ENCODE assay signal across 9 mouse cellular contexts in genomic region chr14:20607396-20608126, GRCm38 (mm10). TPM values are rescaled to one million over a fixed set of nuclear protein-coding genes. Genes with fewer than 3 reads are reported as not detected.
A peak's percentile ranks its signal among the peaks of the same experiment; 100 is the strongest.
DNase-seq lines count a peak whose midpoint lies in the region; ATAC-seq and TF ChIP-seq lines count a peak whose summit lies in the region.
"Had no signal": no experiment of that assay in that cellular context is flagged by ENCODE, and none has a peak within 500 bp of the region (broad histone marks: within the 10 kb centered on the region; RNA-seq: fewer than 3 reads in every experiment).

No protein-coding gene starts in this region.

- H3K9me3 ChIP-seq in limb, embryonic 14.5 days (ENCODE audit: control insufficient read depth, low read length): no peaks in the 10 kb centered on the region
- H3K9me3 ChIP-seq in limb, embryonic 10.5 days (replicated peaks): no peaks in the 10 kb centered on the region
- H3K9me3 ChIP-seq in midbrain, embryonic 10.5 days (replicated peaks): no peaks in the 10 kb centered on the region
- H3K9me3 ChIP-seq: limb, embryonic 12.5 days had no signal

- no peaks in the 10 kb centered on the region for H3K27me3 ChIP-seq in limb, embryonic 14.5 days (ENCODE audit: control insufficient read depth, insufficient read depth, low read length)
- no peaks in the 10 kb centered on the region for H3K27me3 ChIP-seq in limb, embryonic 10.5 days (ENCODE audit: low read depth, poor library complexity, severe bottlenecking)
- no peaks in the 10 kb centered on the region for H3K27me3 ChIP-seq in midbrain, embryonic 10.5 days (ENCODE audit: low read depth, poor library complexity, severe bottlenecking)
- H3K27me3 ChIP-seq: limb, embryonic 12.5 days had no signal

- H3K4me2 ChIP-seq in limb, embryonic 14.5 days (replicated peaks; ENCODE audit: low read depth, low read length, severe bottlenecking): no peak overlapping the region
- H3K4me2 ChIP-seq: limb, embryonic 12.5 days had no signal

- no peak for TF ChIP-seq POLR2A in limb, embryonic 14.5 days (IDR thresholded peaks at IDR 0.05; ENCODE audit: borderline replicate concordance, extremely low read depth, insufficient read depth, insufficient read length)

- WGBS in limb, embryonic 14.5 days: 82% methylated on average over 9 of the region's 9 CpGs
- WGBS in limb, embryonic 10.5 days: 88% methylated on average over 9 of the region's 9 CpGs
- 89% methylated on average over 9 of the region's 9 CpGs for WGBS in midbrain, embryonic 10.5 days

- no peak overlapping the region for H3K9ac ChIP-seq in limb, embryonic 14.5 days (ENCODE audit: low read depth, low read length, severe bottlenecking)
- H3K9ac ChIP-seq: limb, embryonic 12.5 days had no signal

- no peak overlapping the region for H3K27ac ChIP-seq in limb, embryonic 14.5 days (replicated peaks; ENCODE audit: low read depth, low read length)
- H3K27ac ChIP-seq in limb, embryonic 10.5 days: no peak overlapping the region
- H3K27ac ChIP-seq in midbrain, embryonic 10.5 days (replicated peaks): no peak overlapping the region
- H3K27ac ChIP-seq: limb, embryonic 12.5 days had no signal

- H3K4me1 ChIP-seq in limb, embryonic 14.5 days (ENCODE audit: control insufficient read depth, insufficient read depth, low read length): no peaks in the 10 kb centered on the region
- no peaks in the 10 kb centered on the region for H3K4me1 ChIP-seq in limb, embryonic 10.5 days
- no peaks in the 10 kb centered on the region for H3K4me1 ChIP-seq in midbrain, embryonic 10.5 days
- H3K4me1 ChIP-seq: limb, embryonic 12.5 days had no signal

- no peak for ATAC-seq in limb, embryonic 14.5 days (ENCODE audit: low FRiP score, low read depth)
- ATAC-seq in erythroid progenitor cell, adult 5-6 weeks (replicated peaks; ENCODE audit: low FRiP score, poor library complexity, severe bottlenecking): peak; percentile 39; the same call in 1 of the 2 replicates
- peak; percentile 44; the same call in 1 of the 2 replicates for ATAC-seq in megakaryocyte-erythroid progenitor cell, adult 5-6 weeks (replicated peaks; ENCODE audit: low FRiP score, low TSS enrichment, poor library complexity, severe bottlenecking)

- H3K4me3 ChIP-seq in limb, embryonic 14.5 days (replicated peaks; ENCODE audit: low read length): no peak overlapping the region
- H3K4me3 ChIP-seq in limb, embryonic 10.5 days: no peak overlapping the region
- no peak overlapping the region for H3K4me3 ChIP-seq in midbrain, embryonic 10.5 days
- H3K4me3 ChIP-seq: limb, embryonic 12.5 days had no signal

- peaks cover 2% of the 10 kb centered on the region; the same call in 1 of the 2 replicates for H3K36me3 ChIP-seq in limb, embryonic 14.5 days (ENCODE audit: control insufficient read depth, insufficient read depth, low read length)
- peaks cover 26% of the 10 kb centered on the region for H3K36me3 ChIP-seq in limb, embryonic 10.5 days
- H3K36me3 ChIP-seq in midbrain, embryonic 10.5 days: peaks cover 36% of the 10 kb centered on the region

- peak; percentile 58 for DNase-seq in limb, embryonic 14.5 days (ENCODE audit: low spot score)
- DNase-seq in limb, embryonic 10.5 days (ENCODE audit: low spot score): no peak
- DNase-seq in kidney, adult 9 months: peak; percentile 50
- DNase-seq in cerebellum, postnatal 10 days: no peak
- no peak for DNase-seq in gastrocnemius, postnatal 25 days
- no peak for DNase-seq in midbrain, embryonic 10.5 days (ENCODE audit: low spot score)

RNA-seq across cellular contexts. Expression of gene Usp54, which starts 33.3 kb away (rescaled TPM):
- polyA plus RNA-seq in limb, embryonic 14.5 days (2012; rRNA removed): 16.3 and 17.3 TPM in 2 replicates
- 9.6 and 11.0 TPM in 2 replicates for polyA plus RNA-seq in limb, embryonic 14.5 days (2014; fragmentation: Nextera tagmentation; extraction: Ambion mirVana)
- 13.5 and 16.6 TPM in 2 replicates for polyA plus RNA-seq in limb, embryonic 10.5 days (2016; fragmentation: Nextera tagmentation; extraction: Ambion mirVana)
- total RNA-seq in erythroid progenitor cell, adult 5-6 weeks (2015; ENCODE audit: low replicate concordance): 4.0 and 8.4 TPM in 2 replicates
- 4.7 and 5.5 TPM in 2 replicates for total RNA-seq in erythroid progenitor cell, adult 5-6 weeks (2017; ENCODE audit: low replicate concordance)
- 7.5 and 14.1 TPM in 2 replicates for total RNA-seq in megakaryocyte-erythroid progenitor cell, adult 5-6 weeks (2014; fragmentation: Nextera tagmentation)
- total RNA-seq in megakaryocyte-erythroid progenitor cell, adult 5-6 weeks (2017): 5.6 and 6.8 TPM in 2 replicates
- 1 to 10 TPM; 3.8 to 5.1 TPM for total RNA-seq in gastrocnemius, postnatal 25 days (2021)
- polyA plus RNA-seq in midbrain, embryonic 10.5 days (2016; fragmentation: Nextera tagmentation; extraction: Ambion mirVana): 14.2 and 14.3 TPM in 2 replicates

RNA-seq across cellular contexts. Expression of gene Myoz1, which starts 48.8 kb away (rescaled TPM):
- polyA plus RNA-seq in limb, embryonic 14.5 days (2012; rRNA removed): 6.9 and 8.5 TPM in 2 replicates
- 3.8 and 9.7 TPM in 2 replicates for polyA plus RNA-seq in limb, embryonic 14.5 days (2014; fragmentation: Nextera tagmentation; extraction: Ambion mirVana)
- 0.86 TPM in 1 of 2 replicates, not detected in the other for polyA plus RNA-seq in limb, embryonic 10.5 days (2016; fragmentation: Nextera tagmentation; extraction: Ambion mirVana)
- total RNA-seq in erythroid progenitor cell, adult 5-6 weeks (2015; ENCODE audit: low replicate concordance): not detected in 2 replicates
- total RNA-seq in erythroid progenitor cell, adult 5-6 weeks (2017; ENCODE audit: low replicate concordance): not detected in 2 replicates
- not detected in 2 replicates for total RNA-seq in megakaryocyte-erythroid progenitor cell, adult 5-6 weeks (2014; fragmentation: Nextera tagmentation)
- not detected in 2 replicates for total RNA-seq in megakaryocyte-erythroid progenitor cell, adult 5-6 weeks (2017)
- total RNA-seq in gastrocnemius, postnatal 25 days (2021): 1,000 to 10,000 TPM; 2,514 to 2,966 TPM
- polyA plus RNA-seq in midbrain, embryonic 10.5 days (2016; fragmentation: Nextera tagmentation; extraction: Ambion mirVana): not detected in 2 replicates

Comparison
In these comparisons a context has a peak if more than half of its experiments do, and no peak if none do; other contexts are left out.
1. DNase-seq: peak in limb, embryonic 14.5 days (single experiment) and kidney, adult 9 months (single experiment); none in limb, embryonic 10.5 days (single experiment), cerebellum, postnatal 10 days (0 of 2), gastrocnemius, postnatal 25 days (single experiment) and midbrain, embryonic 10.5 days (single experiment).
2. RNA of gene Myoz1, which starts 48.8 kb away (total RNA-seq): 2,514 to 2,966 TPM in gastrocnemius, postnatal 25 days; not detected in erythroid progenitor cell, adult 5-6 weeks and not detected in megakaryocyte-erythroid progenitor cell, adult 5-6 weeks; every median in the first group is over 1,000 times any median in the second.